Mouse (Mus musculus) heart, embryonic 16.5 days (tissue): ENCODE data around the gene Acadm. TPM values are rescaled to one million over a fixed set of nuclear protein-coding genes. Genes with fewer than 3 reads are reported as not detected.

ENCODE experiments used
- ATAC-seq: fragments of 200-750 bp; cut with Nextera tagmentation; replicated peaks from 2 replicates; pipeline ENCODE4 v1.8.0; 2017; ENCODE audit warnings: moderate number of reproducible peaks; ENCODE audit not compliant: insufficient read depth, low FRiP score; ENCODE audit errors: extremely low read depth
- H3K27ac ChIP-seq: fragments of 300-500 bp; sonication (generic); 2 replicates; pipeline ENCODE4 v1.5.1; 2014; ENCODE audit warnings: mild to moderate bottlenecking, low read length, control low read depth, moderate library complexity
- H3K27me3 ChIP-seq: fragments of 300-500 bp; sonication (generic); 2 replicates; pipeline ENCODE4 v1.6.1; 2014; ENCODE audit warnings: low read length, mixed read lengths; ENCODE audit not compliant: control insufficient read depth, insufficient read depth
- H3K36me3 ChIP-seq: fragments of 300-500 bp; sonication (generic); 2 replicates; pipeline ENCODE4 v1.6.1; 2014; ENCODE audit not compliant: control insufficient read depth, insufficient read depth
- H3K4me1 ChIP-seq: fragments of 300-500 bp; sonication (generic); 2 replicates; pipeline ENCODE4 v1.6.1; 2014; ENCODE audit warnings: low read length, mixed read lengths; ENCODE audit not compliant: control insufficient read depth, insufficient read depth
- H3K4me2 ChIP-seq: fragments of 300-500 bp; sonication (generic); 2 replicates; pipeline ENCODE4 v1.6.1; 2014; ENCODE audit warnings: low read depth, mild to moderate bottlenecking, control low read depth, low read length
- H3K4me3 ChIP-seq: fragments of 300-500 bp; sonication (generic); 2 replicates; pipeline ENCODE4 v1.5.1; 2014; ENCODE audit warnings: mild to moderate bottlenecking, control low read depth, low read length
- H3K9ac ChIP-seq: fragments of 300-500 bp; sonication (generic); 2 replicates; pipeline ENCODE4 v1.6.1; 2014; ENCODE audit warnings: low read length, control low read depth
- H3K9me3 ChIP-seq: fragments of 300-500 bp; sonication (generic); replicated peaks from 2 replicates; pipeline ENCODE4 v1.6.1; 2016; ENCODE audit warnings: low read length; ENCODE audit not compliant: control insufficient read depth
- WGBS: fragments of 180-500 bp; shearing (Covaris S2); extraction: QIAGEN DNeasy Blood & Tissue Kit; methylation state at CpG from one replicate; pipeline ENCODE4 v1.1.7; 2014; 5-methylcytosine and 5-hydroxymethylcytosine counted together
- polyA plus RNA-seq: library from polyadenylated mRNA; unstranded; fragments of >200 nt; fragmentation: Nextera tagmentation; extraction: Ambion mirVana; gene quantifications from 2 replicates; pipeline ENCODE4 v1.2.1, GENCODE M21; 2015

Gene Acadm
- 335 and 384 TPM in 2 replicates for polyA plus RNA-seq

- Histone ChIP-seq H3K4me2 (peak within 1 kb of the TSS; percentile 79), H3K9ac (peak within 1 kb of the TSS; percentile 88), H3K27me3 (no peaks in the 10 kb centered on the region), H3K4me1 (peaks cover 24% of the 10 kb centered on the region), H3K9me3 (no peaks in the 10 kb centered on the region), H3K36me3 (peaks cover 14% of the 10 kb centered on the region), H3K4me3 (peak within 1 kb of the TSS; percentile 80), H3K27ac (peak within 1 kb of the TSS; percentile 93)
- under 1% methylated on average over 41 of the region's 41 CpGs for WGBS
- peak; percentile 97 for ATAC-seq
Observed at GRCm38 (mm10) chr3:153944335-153944990, at the start of gene Acadm. TSS of gene Acadm (minus strand) at chr3:153944632.

- Histone ChIP-seq H3K27me3 (no peaks in the 10 kb centered on the region), H3K36me3 (no peaks in the 10 kb centered on the region), H3K27ac (no peak overlapping the region), H3K9me3 (no peaks in the 10 kb centered on the region), H3K4me2 (no peak overlapping the region), H3K9ac (no peak overlapping the region), H3K4me1 (no peaks in the 10 kb centered on the region), H3K4me3 (no peak overlapping the region)
- WGBS: 54% methylated on average over 10 of the region's 10 CpGs
- ATAC-seq: no peak
Observed at GRCm38 (mm10) chr3:153984428-153985340, 40.3 kb upstream of the Acadm start.

GRCm38 (mm10) chr3:153980611-153981010 is 36.2 kb upstream of the Acadm start:
- no peak for ATAC-seq
- no peak overlapping the region for H3K27ac ChIP-seq
- H3K4me3 ChIP-seq: no peak overlapping the region
- H3K9me3 ChIP-seq: no peaks in the 10 kb centered on the region
- 66% methylated on average over 2 of the region's 2 CpGs for WGBS
- no peaks in the 10 kb centered on the region for H3K36me3 ChIP-seq
- H3K27me3 ChIP-seq: peaks cover 9% of the 10 kb centered on the region
- H3K9ac ChIP-seq: no peak overlapping the region
- H3K4me2 ChIP-seq: no peak overlapping the region
- H3K4me1 ChIP-seq: no peaks in the 10 kb centered on the region

GRCm38 (mm10) chr3:153975791-153976190 is 31.4 kb upstream of the Acadm start:
- no peak overlapping the region for H3K9ac ChIP-seq
- ATAC-seq: no peak
- H3K4me2 ChIP-seq: no peak overlapping the region
- no peak overlapping the region for H3K4me3 ChIP-seq
- H3K4me1 ChIP-seq: no peaks in the 10 kb centered on the region
- 80% methylated on average over 7 of the region's 7 CpGs for WGBS
- no peak overlapping the region for H3K27ac ChIP-seq
- no peaks in the 10 kb centered on the region for H3K9me3 ChIP-seq
- H3K27me3 ChIP-seq: peaks cover 42% of the 10 kb centered on the region
- no peaks in the 10 kb centered on the region for H3K36me3 ChIP-seq

GRCm38 (mm10) chr3:153975060-153975459 is 30.6 kb upstream of the Acadm start:
- Histone ChIP-seq H3K27ac (no peak overlapping the region), H3K4me1 (no peaks in the 10 kb centered on the region), H3K36me3 (no peaks in the 10 kb centered on the region), H3K27me3 (peaks cover 42% of the 10 kb centered on the region), H3K9ac (no peak overlapping the region), H3K9me3 (no peaks in the 10 kb centered on the region), H3K4me3 (no peak overlapping the region), H3K4me2 (no peak overlapping the region)
- ATAC-seq: no peak
- WGBS: 19% methylated on average over 6 of the region's 6 CpGs

- Histone ChIP-seq H3K27me3 (peaks cover 42% of the 10 kb centered on the region), H3K9ac (peak overlapping the region; percentile 61), H3K4me1 (no peaks in the 10 kb centered on the region), H3K4me2 (peak overlapping the region; percentile 97), H3K36me3 (no peaks in the 10 kb centered on the region), H3K4me3 (peak overlapping the region; percentile 57), H3K27ac (no peak overlapping the region), H3K9me3 (no peaks in the 10 kb centered on the region; the same call in 1 of the 2 replicates)
- WGBS: 10% methylated on average over 20 of the region's 21 CpGs
- ATAC-seq: no peak
Observed at GRCm38 (mm10) chr3:153973949-153974760, 29.7 kb upstream of the Acadm start.

- 2% methylated on average over 58 of the region's 66 CpGs for WGBS
- Histone ChIP-seq H3K27me3 (peaks cover 42% of the 10 kb centered on the region), H3K9me3 (no peaks in the 10 kb centered on the region; the same call in 1 of the 2 replicates), H3K4me2 (peak within 1 kb of the TSS; percentile 97), H3K36me3 (no peaks in the 10 kb centered on the region), H3K27ac (no peak within 1 kb of the TSS), H3K9ac (peak within 1 kb of the TSS; percentile 61), H3K4me1 (no peaks in the 10 kb centered on the region), H3K4me3 (peak within 1 kb of the TSS; percentile 57)
- peak; percentile 41; the same call in 1 of the 2 replicates for ATAC-seq
Observed at GRCm38 (mm10) chr3:153973171-153973948, 28.9 kb upstream of the Acadm start, which contains the start of gene Slc44a5. TSS of gene Slc44a5 (plus strand) at chr3:153973436.

GRCm38 (mm10) chr3:153969451-153969850 is 25.0 kb upstream of the Acadm start:
- H3K9me3 ChIP-seq: no peaks in the 10 kb centered on the region; the same call in 1 of the 2 replicates
- H3K4me1 ChIP-seq: no peaks in the 10 kb centered on the region
- H3K4me2 ChIP-seq: no peak overlapping the region
- H3K27me3 ChIP-seq: peaks cover 23% of the 10 kb centered on the region
- H3K9ac ChIP-seq: no peak overlapping the region
- 81% methylated on average over 4 of the region's 4 CpGs for WGBS
- H3K4me3 ChIP-seq: no peak overlapping the region
- H3K36me3 ChIP-seq: no peaks in the 10 kb centered on the region
- no peak for ATAC-seq
- H3K27ac ChIP-seq: no peak overlapping the region
